Mouse (Mus musculus) monocyte, adult 59 days (primary cell): ENCODE results near the gene Gm8024. TPM values are rescaled to one million over a fixed set of nuclear protein-coding genes. Genes with fewer than 3 reads are reported as not detected.

Experiments
- total RNA-seq, 2 experiments: library from RNA; stranded (reverse); gene quantifications; one replicate each; pipeline ENCODE4 v1.2.4; 2023

The Gm8024 gene
- total RNA-seq, result not detected

GRCm38 (mm10) chr14:42524182-42524581, at the start of gene Gm8024:
Gene Gm8024, minus strand, starts transcription at chr14:42524282.

GRCm38 (mm10) chr14:42502249-42502648, 21.8 kb downstream of the Gm8024 start, which contains the start of gene Gm8020:
Gene Gm8020, minus strand, starts transcription at chr14:42502349.

Other genes with a start within 250 kb of the Gm8024 start
- gene Gm9611, start 226.9 kb downstream of the Gm8024 start, total RNA-seq, result not detected
- not detected for gene Gm7995, start 214.1 kb downstream of the Gm8024 start, total RNA-seq
- gene Gm8005, start 84.6 kb downstream of the Gm8024 start, total RNA-seq, result not detected
- not detected for gene Gm8011, start 60.4 kb downstream of the Gm8024 start, total RNA-seq
- gene Gm8020, start 21.9 kb downstream of the Gm8024 start, total RNA-seq, result not detected
- not detected for gene Gm17124, start 75.6 kb upstream of the Gm8024 start, total RNA-seq
- not detected for gene Gm3633, start 117.6 kb upstream of the Gm8024 start, total RNA-seq
- gene Gm10378, start 131.7 kb upstream of the Gm8024 start, total RNA-seq, result not detected
- gene Gm3015, start 244.5 kb upstream of the Gm8024 start, total RNA-seq, result not detected